Mouse (Mus musculus): ENCODE data around the gene Ulk3. TPM values are rescaled to one million over a fixed set of nuclear protein-coding genes. Genes with fewer than 3 reads are reported as not detected.

The Ulk3 gene
- total and polyA plus RNA-seq, 3 experiments: 3.3 to 14.3 (median 10.5) TPM

DNA sequence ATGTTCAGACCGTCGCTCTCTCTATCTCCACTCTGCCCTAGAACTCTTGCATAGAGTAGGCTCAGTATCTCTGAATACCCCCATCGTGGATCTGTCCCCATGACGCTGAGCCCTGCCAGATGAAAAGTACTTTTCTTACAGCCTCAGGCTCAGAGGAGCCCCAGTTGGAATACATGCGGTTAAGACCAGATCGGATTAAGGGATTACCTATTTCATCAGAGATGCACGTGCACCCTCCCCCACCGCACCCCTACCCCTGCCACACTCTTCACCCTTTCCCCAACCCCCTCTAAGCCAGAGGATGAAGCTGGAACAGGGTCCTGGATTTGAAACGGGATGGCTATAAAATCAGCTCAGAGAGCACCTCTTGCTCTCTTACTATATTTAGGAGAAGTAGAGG lies 16.3 kb downstream of the Ulk3 start:
- no peaks in the 10 kb centered on the region for H3K36me3 ChIP-seq (replicated peaks)
- TF ChIP-seq GATA1 (IDR thresholded peaks at IDR 0.05; ENCODE audit: borderline replicate concordance, low read length): no peak
- TF ChIP-seq CTCF (IDR thresholded peaks at IDR 0.05; ENCODE audit: low read depth, low read length): no peak
- no peak for TF ChIP-seq GATA2 (IDR thresholded peaks at IDR 0.05; ENCODE audit: borderline replicate concordance, low read depth, low read length)
- TF ChIP-seq TAL1 (conservative IDR thresholded peaks at IDR 0.05; ENCODE audit: low read depth, low read length): no peak
- no peak for TF ChIP-seq POLR2AphosphoS5 (IDR thresholded peaks at IDR 0.05; ENCODE audit: insufficient replicate concordance, low read depth, low read length)
- no peaks in the 10 kb centered on the region for H3K9me3 ChIP-seq (replicated peaks)
- no peak overlapping the region for H3K4me3 ChIP-seq (ENCODE audit: low read depth, low read length)
- ATAC-seq (ENCODE audit: extremely low read depth, insufficient number of reproducible peaks, low FRiP score, poor library complexity, severe bottlenecking) (no peak), DNase-seq (ENCODE audit: low spot score) (no peak)
- H3K4me1 ChIP-seq (ENCODE audit: insufficient read depth, low read depth, low read length): peaks cover 13% of the 10 kb centered on the region
- H3K27me3 ChIP-seq (ENCODE audit: insufficient read depth, low read length): peaks cover 61% of the 10 kb centered on the region

DNA sequence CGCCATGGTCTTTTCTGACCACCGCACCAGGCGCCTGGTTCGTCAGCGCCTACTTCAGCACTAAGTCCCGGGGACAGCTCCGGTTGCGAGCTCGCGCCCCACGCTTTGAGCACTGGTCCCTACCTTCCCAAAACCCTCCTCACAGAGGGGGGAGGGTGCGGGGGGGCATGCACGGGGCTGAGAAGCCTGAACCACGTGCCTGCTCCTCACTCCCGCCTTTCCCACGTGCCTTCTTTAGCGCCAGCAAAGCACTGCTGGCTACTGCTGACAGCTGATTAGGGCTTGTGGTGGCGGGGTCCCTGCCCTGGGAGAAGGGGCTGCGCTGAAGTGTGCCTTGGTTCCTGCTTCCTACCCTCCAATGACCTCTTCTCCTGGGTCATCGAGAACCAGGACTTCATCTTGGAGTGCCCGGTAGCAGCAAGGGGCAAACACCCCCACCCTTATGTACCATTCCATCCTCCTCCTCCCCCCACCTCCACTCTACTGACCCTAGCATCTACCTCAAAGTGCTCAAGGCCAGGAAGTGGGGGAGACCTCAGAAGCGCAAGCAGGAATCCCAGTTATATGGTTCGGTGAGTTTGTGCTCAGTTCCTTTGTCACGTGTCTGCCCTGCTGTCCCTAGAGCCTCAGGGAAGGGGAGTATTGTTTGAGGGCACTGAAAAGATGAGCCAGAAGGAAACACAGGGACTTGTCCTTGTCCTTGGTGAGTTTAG lies 17.0 kb downstream of the Ulk3 start, which contains the start of gene Cplx3:
Cplx3 (minus strand) TSS at position 143 of the 713 bp plus-strand sequence.
- DNase-seq (ENCODE audit: low spot score) (peak; percentile 47), ATAC-seq (ENCODE audit: extremely low read depth, insufficient number of reproducible peaks, low FRiP score, poor library complexity, severe bottlenecking) (no peak)
- H3K27me3 ChIP-seq (ENCODE audit: insufficient read depth, low read length): peaks cover 66% of the 10 kb centered on the region

DNA sequence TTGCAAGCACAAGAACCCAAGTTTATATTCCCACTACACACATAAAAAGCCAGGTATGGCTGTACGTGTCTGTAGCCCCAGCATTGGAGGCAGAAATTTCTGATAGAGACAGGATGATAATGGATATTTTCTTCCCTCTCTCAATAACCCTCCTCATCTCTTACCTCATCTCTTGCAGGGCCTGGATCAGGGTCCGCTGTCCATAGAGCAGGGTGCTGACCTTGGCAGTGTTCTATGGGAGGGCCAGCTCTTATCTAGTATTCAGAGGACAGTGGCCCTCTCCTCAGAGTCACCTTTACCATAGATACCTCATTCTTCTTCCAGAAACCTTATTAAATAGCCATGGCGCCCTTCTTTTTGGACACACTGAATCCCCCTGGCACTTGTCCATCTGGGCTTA lies 20.6 kb downstream of the Ulk3 start:
- Histone ChIP-seq H3K9me3 (replicated peaks) (no peaks in the 10 kb centered on the region), H3K4me1 (ENCODE audit: insufficient read depth, low read depth, low read length) (no peaks in the 10 kb centered on the region), H3K36me3 (replicated peaks) (no peaks in the 10 kb centered on the region), H3K27me3 (ENCODE audit: insufficient read depth, low read length) (peaks cover 80% of the 10 kb centered on the region), H3K4me3 (ENCODE audit: low read depth, low read length) (no peak overlapping the region)
- TF ChIP-seq GATA2 (IDR thresholded peaks at IDR 0.05; ENCODE audit: borderline replicate concordance, low read depth, low read length) (no peak), POLR2AphosphoS5 (IDR thresholded peaks at IDR 0.05; ENCODE audit: insufficient replicate concordance, low read depth, low read length) (no peak), TAL1 (conservative IDR thresholded peaks at IDR 0.05; ENCODE audit: low read depth, low read length) (no peak), CTCF (IDR thresholded peaks at IDR 0.05; ENCODE audit: low read depth, low read length) (no peak), GATA1 (IDR thresholded peaks at IDR 0.05; ENCODE audit: borderline replicate concordance, low read length) (no peak)
- ATAC-seq (ENCODE audit: extremely low read depth, insufficient number of reproducible peaks, low FRiP score, poor library complexity, severe bottlenecking) (no peak), DNase-seq (ENCODE audit: low spot score) (no peak)

More for the DNA sequence above, 17.0 kb downstream of the Ulk3 start, which contains the start of gene Cplx3:
- TF ChIP-seq CTCF (IDR thresholded peaks at IDR 0.05; ENCODE audit: low read depth, low read length) (no peak), GATA1 (IDR thresholded peaks at IDR 0.05; ENCODE audit: borderline replicate concordance, low read length) (no peak), POLR2AphosphoS5 (IDR thresholded peaks at IDR 0.05; ENCODE audit: insufficient replicate concordance, low read depth, low read length) (no peak), TAL1 (conservative IDR thresholded peaks at IDR 0.05; ENCODE audit: low read depth, low read length) (no peak), GATA2 (IDR thresholded peaks at IDR 0.05; ENCODE audit: borderline replicate concordance, low read depth, low read length) (no peak)
- no peaks in the 10 kb centered on the region for H3K36me3 ChIP-seq (replicated peaks)
- H3K4me3 ChIP-seq (ENCODE audit: low read depth, low read length): no peak within 1 kb of the TSS
- no peaks in the 10 kb centered on the region for H3K9me3 ChIP-seq (replicated peaks)
- H3K4me1 ChIP-seq (ENCODE audit: insufficient read depth, low read depth, low read length): peaks cover 5% of the 10 kb centered on the region

DNA sequence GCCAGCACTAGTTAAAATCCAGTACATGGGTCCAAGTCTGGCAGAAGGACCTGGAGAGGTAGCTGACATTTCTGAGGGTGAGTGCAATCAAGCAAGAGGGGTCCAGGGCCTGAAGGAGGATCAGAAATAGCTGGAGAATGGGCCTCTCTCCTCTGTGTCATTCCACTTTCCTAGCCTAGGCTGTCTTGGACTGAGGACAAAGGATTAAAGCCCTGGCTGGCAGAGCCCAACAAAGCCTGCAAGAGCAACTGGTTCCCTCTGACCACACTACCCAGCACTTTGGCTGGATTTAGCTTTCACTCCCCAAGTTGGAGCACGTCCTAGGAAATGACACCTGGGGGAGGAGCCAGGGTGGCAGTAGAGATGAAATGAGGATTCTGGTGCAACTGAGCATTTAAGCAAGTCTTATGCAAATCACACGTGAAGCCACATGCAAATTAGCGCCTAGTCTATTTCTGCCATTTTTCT lies 21.1 kb downstream of the Ulk3 start:
- DNase-seq (ENCODE audit: low spot score) (no peak), ATAC-seq (ENCODE audit: extremely low read depth, insufficient number of reproducible peaks, low FRiP score, poor library complexity, severe bottlenecking) (no peak)
- Histone ChIP-seq H3K27me3 (ENCODE audit: insufficient read depth, low read length) (peaks cover 84% of the 10 kb centered on the region), H3K36me3 (replicated peaks) (no peaks in the 10 kb centered on the region), H3K9me3 (replicated peaks) (no peaks in the 10 kb centered on the region), H3K4me1 (ENCODE audit: insufficient read depth, low read depth, low read length) (no peaks in the 10 kb centered on the region), H3K4me3 (ENCODE audit: low read depth, low read length) (no peak overlapping the region)
- TF ChIP-seq POLR2AphosphoS5 (IDR thresholded peaks at IDR 0.05; ENCODE audit: insufficient replicate concordance, low read depth, low read length) (no peak), GATA1 (IDR thresholded peaks at IDR 0.05; ENCODE audit: borderline replicate concordance, low read length) (no peak), TAL1 (conservative IDR thresholded peaks at IDR 0.05; ENCODE audit: low read depth, low read length) (no peak), GATA2 (IDR thresholded peaks at IDR 0.05; ENCODE audit: borderline replicate concordance, low read depth, low read length) (no peak), CTCF (IDR thresholded peaks at IDR 0.05; ENCODE audit: low read depth, low read length) (no peak)

DNA sequence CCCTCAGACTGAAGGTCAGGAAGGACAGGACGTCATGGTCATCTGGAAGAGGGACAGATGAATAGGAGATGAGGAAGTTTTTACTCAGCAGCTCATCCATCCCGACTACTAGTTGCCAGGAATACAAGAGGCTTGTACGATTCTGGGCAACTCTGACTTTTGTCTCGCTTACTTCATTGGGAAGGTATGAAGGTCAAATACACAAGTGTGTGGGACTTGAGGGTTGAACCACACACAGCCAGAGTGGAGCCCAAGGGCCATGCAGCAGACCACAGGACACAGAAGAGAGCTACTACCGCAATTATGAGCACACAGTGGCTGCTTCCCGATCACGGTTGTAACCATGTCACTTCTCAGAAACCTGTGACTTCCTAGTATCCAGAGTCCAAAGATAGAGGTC lies 23.3 kb downstream of the Ulk3 start:
- no peaks in the 10 kb centered on the region for H3K4me1 ChIP-seq (ENCODE audit: insufficient read depth, low read depth, low read length)
- H3K9me3 ChIP-seq (replicated peaks): no peaks in the 10 kb centered on the region
- H3K27me3 ChIP-seq (ENCODE audit: insufficient read depth, low read length): peaks cover 84% of the 10 kb centered on the region
- H3K36me3 ChIP-seq (replicated peaks): no peaks in the 10 kb centered on the region
- no peak for TF ChIP-seq TAL1 (conservative IDR thresholded peaks at IDR 0.05; ENCODE audit: low read depth, low read length)
- no peak for TF ChIP-seq CTCF (IDR thresholded peaks at IDR 0.05; ENCODE audit: low read depth, low read length)
- no peak for TF ChIP-seq GATA1 (IDR thresholded peaks at IDR 0.05; ENCODE audit: borderline replicate concordance, low read length)
- TF ChIP-seq GATA2 (IDR thresholded peaks at IDR 0.05; ENCODE audit: borderline replicate concordance, low read depth, low read length): no peak
- TF ChIP-seq POLR2AphosphoS5 (IDR thresholded peaks at IDR 0.05; ENCODE audit: insufficient replicate concordance, low read depth, low read length): no peak
- H3K4me3 ChIP-seq (ENCODE audit: low read depth, low read length): no peak overlapping the region
- ATAC-seq (ENCODE audit: extremely low read depth, insufficient number of reproducible peaks, low FRiP score, poor library complexity, severe bottlenecking) (no peak), DNase-seq (ENCODE audit: low spot score) (no peak)

DNA sequence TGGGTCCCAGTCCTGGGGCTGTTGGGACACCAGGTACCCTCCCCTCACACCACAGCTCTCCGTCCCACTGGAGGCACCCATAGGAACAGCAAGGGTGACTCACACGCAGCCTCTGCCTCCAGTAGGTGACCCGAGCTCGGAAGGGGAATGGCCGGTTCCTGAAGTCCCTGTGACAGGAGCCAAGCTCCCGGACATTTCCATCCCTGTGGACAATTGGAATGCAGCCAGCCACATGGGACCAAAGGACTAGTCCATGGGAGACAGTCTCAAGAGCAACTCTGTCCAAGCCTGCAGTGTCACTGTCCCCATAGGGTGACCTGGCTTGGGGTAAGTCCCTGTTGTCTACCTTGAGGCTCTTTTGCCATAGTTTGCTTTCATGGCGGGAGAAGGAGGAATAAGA lies 24.7 kb downstream of the Ulk3 start:
- Histone ChIP-seq H3K27me3 (ENCODE audit: insufficient read depth, low read length) (peaks cover 77% of the 10 kb centered on the region), H3K36me3 (replicated peaks) (no peaks in the 10 kb centered on the region), H3K9me3 (replicated peaks) (no peaks in the 10 kb centered on the region), H3K4me3 (ENCODE audit: low read depth, low read length) (no peak overlapping the region), H3K4me1 (ENCODE audit: insufficient read depth, low read depth, low read length) (peaks cover under 1% of the 10 kb centered on the region; the same call in 1 of the 2 replicates)
- TF ChIP-seq POLR2AphosphoS5 (IDR thresholded peaks at IDR 0.05; ENCODE audit: insufficient replicate concordance, low read depth, low read length) (no peak), GATA1 (IDR thresholded peaks at IDR 0.05; ENCODE audit: borderline replicate concordance, low read length) (no peak), CTCF (IDR thresholded peaks at IDR 0.05; ENCODE audit: low read depth, low read length) (no peak), GATA2 (IDR thresholded peaks at IDR 0.05; ENCODE audit: borderline replicate concordance, low read depth, low read length) (no peak), TAL1 (conservative IDR thresholded peaks at IDR 0.05; ENCODE audit: low read depth, low read length) (no peak)
- ATAC-seq (ENCODE audit: extremely low read depth, insufficient number of reproducible peaks, low FRiP score, poor library complexity, severe bottlenecking) (no peak), DNase-seq (ENCODE audit: low spot score) (no peak)

Measured in G1E (cell line).